Mouse (Mus musculus) bone marrow, adult 2 months (tissue): ENCODE data around the gene Marcksl1. TPM values are rescaled to one million over a fixed set of nuclear protein-coding genes. Genes with fewer than 3 reads are reported as not detected.

Experiments
- H3K27ac ChIP-seq: fragments of 200-500 bp; 2 replicates; pipeline ENCODE4 v1.5.1; 2012; ENCODE audit warnings: low read depth, mild to moderate bottlenecking, control low read depth, inconsistent platforms, low read length; ENCODE audit not compliant: control insufficient read depth, poor library complexity, insufficient read depth
- H3K4me1 ChIP-seq: fragments of 200-500 bp; 2 replicates; pipeline ENCODE4 v1.6.1; 2011; ENCODE audit warnings: low read length; ENCODE audit not compliant: control insufficient read depth, insufficient read depth
- H3K4me3 ChIP-seq: fragments of 200-500 bp; replicated peaks from 2 replicates; pipeline ENCODE3; 2011; ENCODE audit warnings: mild to moderate bottlenecking, low read depth, low read length, control low read depth; ENCODE audit not compliant: control insufficient read depth
- CTCF ChIP-seq: fragments of 200-500 bp; IDR thresholded peaks from 2 replicates; pipeline ENCODE4 v1.5.1; 2011; ENCODE audit warnings: low read length, control low read depth; ENCODE audit not compliant: control insufficient read depth, insufficient read depth
- POLR2A ChIP-seq: fragments of 200-500 bp; IDR thresholded peaks from 2 replicates; pipeline ENCODE4 v1.6.1; 2011; ENCODE audit warnings: low read depth, mild to moderate bottlenecking, control low read depth, low read length, borderline replicate concordance; ENCODE audit not compliant: control insufficient read depth
- WGBS: fragments of 180-500 bp; shearing (Covaris S2); methylation state at CpG from one replicate; pipeline ENCODE4 v1.1.7; 2018; 5-methylcytosine and 5-hydroxymethylcytosine counted together
- polyA plus RNA-seq: library from polyadenylated mRNA; stranded (reverse); fragments of >200 nt; gene quantifications from 2 replicates; pipeline ENCODE4 v1.2.4, GENCODE M21; 2011; ENCODE audit warnings: low replicate concordance; ENCODE audit not compliant: missing spikeins, insufficient read depth, insufficient read length

The Marcksl1 gene
- polyA plus RNA-seq: 14.6 and 53.8 TPM in 2 replicates

DNA sequence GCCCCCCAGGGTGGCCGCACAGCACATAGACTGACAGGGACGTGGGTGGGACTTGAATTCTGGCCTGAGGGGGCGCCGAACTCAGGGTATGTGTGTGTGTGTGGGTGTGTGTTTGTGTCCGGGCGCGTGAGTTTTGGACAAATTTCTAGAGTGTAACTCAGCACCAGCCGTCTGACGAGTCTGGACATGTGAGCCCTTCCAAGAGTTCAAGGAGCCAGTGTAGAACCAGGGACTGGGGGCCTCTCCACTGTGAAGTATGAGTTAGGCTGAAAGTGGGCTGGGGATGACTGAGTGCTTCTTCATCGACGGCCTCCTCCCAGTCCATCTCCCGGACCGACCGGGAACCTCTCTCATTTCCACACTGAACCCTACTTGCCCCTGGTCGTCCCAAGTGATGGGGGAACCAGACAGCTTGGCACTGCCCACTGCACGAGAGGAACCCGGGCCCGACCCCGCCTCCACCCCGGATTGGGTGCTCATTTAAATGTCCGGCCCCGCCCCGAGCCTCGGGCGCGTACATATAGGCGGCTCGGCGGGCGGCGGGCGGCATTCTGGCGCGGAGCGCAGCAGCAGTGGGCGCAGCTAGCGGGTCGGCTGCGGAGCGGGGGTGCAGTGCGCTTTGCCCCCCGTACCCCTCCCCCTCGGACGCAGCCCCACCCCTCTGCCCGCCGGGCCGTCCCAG is at the start of gene Marcksl1:
Marcksl1 (plus strand) TSS at position 496 of the 682 bp plus-strand sequence.
- Histone ChIP-seq H3K27ac (peak within 1 kb of the TSS; percentile 43; the same call in 1 of the 2 replicates), H3K4me3 (peak within 1 kb of the TSS; percentile 72), H3K4me1 (peaks cover 3% of the 10 kb centered on the region; the same call in 1 of the 2 replicates)
- TF ChIP-seq POLR2A: peak; percentile 85
- no peak for TF ChIP-seq CTCF
- 9% methylated on average over 47 of the region's 47 CpGs for WGBS

GRCm38 (mm10) chr4:129464286-129464815 is 49.0 kb upstream of the Marcksl1 start:
- H3K4me3 ChIP-seq: peak overlapping the region; percentile 47
- WGBS: 52% methylated on average over 4 of the region's 4 CpGs
- TF ChIP-seq POLR2A: no peak
- TF ChIP-seq CTCF: no peak
- peaks cover 7% of the 10 kb centered on the region; the same call in 1 of the 2 replicates for H3K4me1 ChIP-seq
- peak overlapping the region; percentile 97 for H3K27ac ChIP-seq

GRCm38 (mm10) chr4:129476047-129476446 is 37.3 kb upstream of the Marcksl1 start:
- H3K4me3 ChIP-seq: no peak overlapping the region
- no peak overlapping the region for H3K27ac ChIP-seq
- 88% methylated on average over 11 of the region's 11 CpGs for WGBS
- no peak for TF ChIP-seq CTCF
- no peak for TF ChIP-seq POLR2A
- H3K4me1 ChIP-seq: no peaks in the 10 kb centered on the region

DNA sequence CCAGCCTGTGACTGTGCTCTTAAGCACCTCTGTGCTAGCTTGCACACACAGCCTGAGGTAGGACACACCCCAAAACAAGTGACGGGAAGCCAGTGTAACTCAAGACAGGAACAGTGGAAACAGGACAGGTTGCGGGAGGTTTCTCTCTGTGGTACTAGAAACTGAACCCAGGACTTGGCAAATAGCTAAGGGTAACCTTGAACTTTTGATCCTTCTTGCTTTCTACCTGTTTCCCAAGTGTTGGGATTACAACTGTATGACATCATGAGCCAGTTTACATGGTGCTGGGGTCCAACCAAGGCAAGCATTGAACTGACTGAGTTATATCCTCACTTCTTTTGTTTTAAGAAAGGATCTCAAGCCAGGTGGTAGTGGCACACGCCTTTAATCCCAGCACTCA is 33.5 kb upstream of the Marcksl1 start:
- H3K4me3 ChIP-seq: no peak overlapping the region
- no peak overlapping the region for H3K27ac ChIP-seq
- TF ChIP-seq CTCF (no peak), POLR2A (no peak)
- no peaks in the 10 kb centered on the region for H3K4me1 ChIP-seq
- 91% methylated on average over 3 of the region's 3 CpGs for WGBS

DNA sequence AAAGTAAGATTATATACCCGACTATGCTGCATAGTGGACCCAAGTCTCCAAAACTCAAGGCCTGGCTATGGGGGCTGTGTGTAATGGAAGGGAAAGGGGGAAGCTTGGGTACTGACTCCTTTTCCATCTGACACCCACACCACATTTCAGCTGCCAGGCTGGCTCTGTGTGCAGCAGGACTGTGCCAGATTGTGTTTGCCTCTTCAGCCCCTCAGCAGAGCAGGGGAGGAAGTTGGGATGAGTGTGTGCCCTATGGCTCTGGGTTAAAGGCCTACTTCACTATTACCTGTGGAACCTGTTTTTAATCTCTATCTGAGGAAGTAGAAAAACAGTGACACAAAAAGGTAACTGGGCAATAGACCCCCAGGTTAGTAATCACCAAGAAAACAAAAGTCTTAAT is 32.3 kb upstream of the Marcksl1 start:
- H3K4me3 ChIP-seq: no peak overlapping the region
- no peak overlapping the region for H3K27ac ChIP-seq
- H3K4me1 ChIP-seq: no peaks in the 10 kb centered on the region
- 83% methylated on average over 1 of the region's 1 CpGs for WGBS
- TF ChIP-seq CTCF (no peak), POLR2A (no peak)

GRCm38 (mm10) chr4:129490972-129491880 is 22.2 kb upstream of the Marcksl1 start, which contains the start of the genes Tssk3 and Fam229a:
Gene Tssk3, minus strand, starts transcription at chr4:129491022.
Gene Fam229a, plus strand, starts transcription at chr4:129491190.
- Histone ChIP-seq H3K27ac (no peak within 1 kb of the TSS), H3K4me1 (peaks cover under 1% of the 10 kb centered on the region; the same call in 1 of the 2 replicates), H3K4me3 (no peak within 1 kb of the TSS)
- WGBS: 33% methylated on average over 70 of the region's 70 CpGs
- TF ChIP-seq POLR2A (peak; percentile 14; the same call in 1 of the 2 replicates), CTCF (no peak)

DNA sequence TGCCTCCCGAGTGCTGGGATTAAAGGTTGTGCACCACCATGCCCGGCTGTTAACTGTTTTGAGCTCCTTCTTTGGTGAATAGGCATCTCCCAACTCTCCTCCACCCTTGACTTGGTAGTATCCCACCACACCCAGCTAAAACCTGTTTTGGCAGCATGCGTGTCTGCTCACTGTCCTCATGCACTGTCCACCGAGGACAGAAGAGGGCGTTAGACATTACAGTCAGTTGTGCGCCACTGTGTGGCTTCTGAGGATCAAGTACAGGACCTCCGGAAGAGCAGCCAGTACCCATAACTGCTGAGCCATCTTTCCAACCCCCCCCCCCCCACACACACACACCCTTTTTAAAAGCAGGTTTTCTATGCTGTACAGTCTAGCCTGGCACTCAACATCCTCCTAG is 18.7 kb upstream of the Marcksl1 start:
- peaks cover 6% of the 10 kb centered on the region for H3K4me1 ChIP-seq
- no peak overlapping the region for H3K4me3 ChIP-seq
- 62% methylated on average over 7 of the region's 7 CpGs for whole genome bisulfite sequencing
- no peak for TF ChIP-seq POLR2A
- TF ChIP-seq CTCF: no peak
- H3K27ac ChIP-seq: no peak overlapping the region
